Mouse (Mus musculus) central nervous system, embryonic 18 days (tissue): ENCODE data around the gene Foxk2. TPM values are rescaled to one million over a fixed set of nuclear protein-coding genes. Genes with fewer than 3 reads are reported as not detected.

Source experiments
- polyA plus RNA-seq: library from polyadenylated mRNA; depleted of rRNA; stranded (reverse); fragments of >200 nt; gene quantifications from 2 replicates; pipeline ENCODE4 v1.2.3, GENCODE M21; 2012; rRNA removed

Foxk2 gene
- polyA plus RNA-seq = 59.0 and 65.3 TPM in 2 replicates

DNA sequence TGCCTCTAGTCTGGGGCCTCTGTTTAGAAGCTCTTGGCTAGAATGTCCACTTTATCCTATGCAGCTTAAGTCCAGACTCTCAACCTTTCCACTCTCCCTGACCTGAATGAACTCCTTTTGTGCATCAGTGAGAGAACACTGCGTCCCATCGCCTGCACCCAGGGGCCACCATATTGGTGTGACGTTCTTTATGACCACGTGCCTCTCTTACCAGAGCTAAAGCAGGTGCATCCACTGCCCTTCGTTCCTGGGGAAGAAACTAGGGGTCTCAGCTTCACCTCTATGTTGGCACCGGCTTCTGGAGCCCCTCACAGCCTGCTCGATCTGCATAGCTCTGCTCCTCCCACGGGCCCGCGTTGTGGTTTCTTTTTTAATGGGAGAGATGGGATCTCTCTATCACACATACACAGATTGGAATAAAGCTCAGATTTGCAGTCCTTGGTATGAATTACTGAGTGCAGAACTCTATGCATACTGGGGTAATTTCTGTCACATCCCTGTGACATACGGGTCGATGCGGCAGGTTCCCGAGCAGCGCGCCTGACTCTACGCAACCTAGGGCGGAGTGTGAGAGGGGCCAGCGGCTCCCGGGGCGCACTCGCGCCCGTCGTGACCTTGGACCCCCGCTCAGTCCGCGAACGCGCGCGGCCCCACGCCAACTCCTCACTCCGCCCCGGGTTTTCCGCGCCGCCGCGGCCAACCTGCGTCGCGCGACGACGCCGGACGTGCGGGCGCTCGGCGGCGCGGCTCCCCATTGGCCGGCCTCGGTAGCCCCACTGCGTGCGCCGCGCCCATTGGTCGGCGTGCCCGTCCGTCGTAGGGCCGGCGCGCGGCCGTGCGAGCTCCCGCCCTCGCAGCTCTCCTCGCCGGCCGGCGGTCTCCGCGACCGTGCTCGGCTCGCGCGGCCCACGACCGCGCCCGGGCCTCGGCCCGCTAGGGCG is at the start of gene Foxk2:
TSS of gene Foxk2 (plus strand) at position 831 of the 941 bp plus-strand sequence.

DNA sequence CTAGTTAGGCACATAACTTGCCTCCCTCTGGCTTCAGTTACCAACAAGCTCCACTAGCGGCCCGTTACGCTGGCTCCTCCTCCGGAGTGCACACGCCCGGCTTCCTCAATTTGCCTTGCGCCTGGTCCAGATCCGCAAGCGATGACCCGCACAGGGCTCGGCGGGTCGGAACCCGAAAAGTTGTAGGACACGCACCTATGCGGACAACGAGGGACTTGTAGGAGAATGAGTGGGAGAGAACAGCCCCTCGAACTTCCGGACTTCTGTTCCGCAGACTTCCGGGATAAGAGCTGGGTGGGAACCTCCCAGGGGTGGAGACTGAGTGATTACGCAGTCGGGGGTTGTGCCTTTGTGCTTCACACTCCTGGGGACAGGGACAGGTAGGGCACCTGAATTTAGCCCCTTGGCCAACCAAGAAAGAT is 30.8 kb upstream of the Foxk2 start, which contains the start of gene Cybc1:
TSS of gene Cybc1 (minus strand) at position 305 of the 422 bp plus-strand sequence.

DNA sequence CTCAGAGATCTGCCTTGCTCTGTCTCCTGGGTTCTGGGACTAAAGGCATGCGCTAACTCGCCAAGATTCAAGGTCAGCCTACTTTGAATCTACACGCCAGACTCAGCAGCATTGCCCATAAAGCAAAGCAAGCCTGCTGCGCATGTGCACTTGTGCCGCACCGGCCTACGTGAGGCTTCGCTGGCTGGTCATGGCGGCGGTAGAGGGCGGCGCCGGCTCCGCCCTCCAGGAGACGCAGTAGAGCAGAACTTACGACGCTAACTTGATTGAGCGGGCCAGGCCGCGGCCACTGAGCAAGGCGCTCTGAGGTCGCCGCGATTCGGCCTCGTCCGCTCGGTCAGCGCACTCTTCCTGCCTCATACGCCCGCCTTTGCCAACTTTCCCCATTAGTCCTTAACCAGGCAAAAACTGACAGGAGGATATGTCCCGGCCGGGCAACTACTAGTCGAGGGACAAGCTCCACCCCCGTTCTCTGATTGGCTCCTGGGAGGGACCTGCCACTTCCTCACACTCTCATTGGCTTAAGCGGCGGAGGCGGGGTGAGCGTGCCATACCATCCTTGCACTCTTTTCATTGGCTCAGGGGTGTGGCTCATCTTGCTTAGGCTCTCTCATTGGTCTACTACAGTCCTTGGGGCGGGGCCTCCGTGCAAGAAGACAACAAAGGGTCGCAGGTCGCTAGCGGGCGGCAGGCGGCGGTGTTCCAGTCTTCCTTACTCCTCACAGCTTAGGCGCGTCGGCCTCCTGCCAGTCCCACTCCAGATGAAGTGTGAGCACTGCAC is 23.0 kb upstream of the Foxk2 start, which contains the start of gene Narf:
TSS of gene Narf (plus strand) at position 690 of the 781 bp plus-strand sequence.

GRCm38 (mm10) chr11:121354091-121354707 is 94.4 kb downstream of the Foxk2 start, which contains the start of gene Wdr45b:
Gene Wdr45b, minus strand, starts transcription at chr11:121354445.

Other genes starting within 250 kb of the Foxk2 start
- not detected in 2 replicates for gene Cd7, start 220.6 kb upstream of the Foxk2 start, polyA plus RNA-seq
- gene Sectm1b, start 196.4 kb upstream of the Foxk2 start, polyA plus RNA-seq = not detected in 2 replicates
- gene Sectm1a, start 178.8 kb upstream of the Foxk2 start, polyA plus RNA-seq = 0.05 TPM in 1 of 2 replicates, not detected in the other
- gene Tex19.2, start 141.3 kb upstream of the Foxk2 start, polyA plus RNA-seq = not detected in 2 replicates
- gene Tex19.1, start 113.8 kb upstream of the Foxk2 start, polyA plus RNA-seq = not detected in 2 replicates
- 0.65 and 0.70 TPM in 2 replicates for gene Uts2r, start 99.7 kb upstream of the Foxk2 start, polyA plus RNA-seq
- gene Hexdc, start 55.6 kb upstream of the Foxk2 start, polyA plus RNA-seq = 131 and 136 TPM in 2 replicates
- gene Ogfod3, start 55.3 kb upstream of the Foxk2 start, polyA plus RNA-seq = 7.4 and 9.6 TPM in 2 replicates
- gene Cybc1, start 30.7 kb upstream of the Foxk2 start, polyA plus RNA-seq = 48.4 TPM in 2 replicates
- gene Narf, start 22.7 kb upstream of the Foxk2 start, polyA plus RNA-seq = 78.6 and 79.8 TPM in 2 replicates
- gene Wdr45b, start 94.5 kb downstream of the Foxk2 start, polyA plus RNA-seq = 77.3 and 82.3 TPM in 2 replicates
- gene Rab40b, start 128.3 kb downstream of the Foxk2 start, polyA plus RNA-seq = 9.8 and 12.2 TPM in 2 replicates
- gene Fn3krp, start 161.4 kb downstream of the Foxk2 start, polyA plus RNA-seq = 12.3 and 12.6 TPM in 2 replicates
- gene Fn3k, start 174.9 kb downstream of the Foxk2 start, polyA plus RNA-seq = 5.4 and 6.4 TPM in 2 replicates
- 75.9 and 76.6 TPM in 2 replicates for gene Tbcd, start 192.0 kb downstream of the Foxk2 start, polyA plus RNA-seq